Mouse (Mus musculus): ENCODE measurements at regions not wholly inside any gene's neighbourhood (a gene's known extent, or its start where the extent isn't known, plus 50 kb on each side); places are given as distances from the start of the nearest gene placed in this dataset.

- TF ChIP-seq CTCF (IDR thresholded peaks at IDR 0.05; ENCODE audit: low read depth, low read length) (no peak), POLR2A (IDR thresholded peaks at IDR 0.05; ENCODE audit: borderline replicate concordance, low read depth, low read length) (no peak)
Observed at GRCm38 (mm10) chr12:38970347-38970746, 191.2 kb downstream of the Etv1 start.

All from bone marrow macrophage, adult 2 months (primary cell).